Mouse (Mus musculus) hindbrain, embryonic 11.5 days (tissue): Measurements from ENCODE around the gene Dcaf17. TPM values are rescaled to one million over a fixed set of nuclear protein-coding genes. Genes with fewer than 3 reads are reported as not detected.

Experiments used
- ATAC-seq: fragments of 200-750 bp; cut with Nextera tagmentation; 2 replicates; pipeline ENCODE4 v1.8.0; 2017; ENCODE audit warnings: mild to moderate bottlenecking, moderate TSS enrichment, moderate library complexity; ENCODE audit not compliant: low FRiP score
- DNase-seq: peaks from one replicate; pipeline ENCODE4 v3.0.0-alpha.2; 2015; ENCODE audit warnings: low spot score
- H3K27ac ChIP-seq: fragments of 300-500 bp; sonication (generic); 2 replicates; pipeline ENCODE4 v1.5.1; 2014; ENCODE audit warnings: mild to moderate bottlenecking, low read depth, low read length
- H3K27me3 ChIP-seq: fragments of 300-500 bp; sonication (generic); 2 replicates; pipeline ENCODE4 v1.6.1; 2014; ENCODE audit warnings: mild to moderate bottlenecking, low read length, moderate library complexity, mixed read lengths; ENCODE audit not compliant: control insufficient read depth, insufficient read depth
- H3K36me3 ChIP-seq: fragments of 300-500 bp; sonication (generic); 2 replicates; pipeline ENCODE4 v1.6.1; 2014; ENCODE audit warnings: mild to moderate bottlenecking, low read length, moderate library complexity, mixed read lengths; ENCODE audit not compliant: control insufficient read depth, insufficient read depth
- H3K4me1 ChIP-seq: fragments of 300-500 bp; sonication (generic); replicated peaks from 2 replicates; pipeline ENCODE4 v1.6.1; 2014; ENCODE audit warnings: low read length, mixed read lengths; ENCODE audit not compliant: control insufficient read depth, insufficient read depth
- H3K4me2 ChIP-seq: fragments of 300-500 bp; sonication (generic); replicated peaks from 2 replicates; pipeline ENCODE4 v1.6.1; 2014; ENCODE audit warnings: mild to moderate bottlenecking, low read depth, low read length
- H3K4me3 ChIP-seq: fragments of 300-500 bp; sonication (generic); 2 replicates; pipeline ENCODE4 v1.5.1; 2014; ENCODE audit warnings: low read depth, low read length
- H3K9ac ChIP-seq: fragments of 300-500 bp; sonication (generic); 2 replicates; pipeline ENCODE4 v1.6.1; 2014; ENCODE audit warnings: low read depth, low read length
- H3K9me3 ChIP-seq: fragments of 300-500 bp; sonication (generic); 2 replicates; pipeline ENCODE4 v1.6.1; 2016; ENCODE audit warnings: low read length; ENCODE audit not compliant: control insufficient read depth
- WGBS: fragments of 180-500 bp; shearing (Covaris S2); extraction: QIAGEN DNeasy Blood & Tissue Kit; methylation state at CpG from one replicate; pipeline ENCODE4 v1.1.7; 2014; 5-methylcytosine and 5-hydroxymethylcytosine counted together
- polyA plus RNA-seq: library from polyadenylated mRNA; unstranded; fragments of >200 nt; fragmentation: Nextera tagmentation; extraction: Ambion mirVana; gene quantifications from 2 replicates; pipeline ENCODE4 v1.2.1, GENCODE M21; 2014

Gene Dcaf17
- polyA plus RNA-seq, 1 experiment from 2014 or later, result 42.4 TPM

- no peak for DNase-seq
Measured at GRCm38 (mm10) chr2:71025576-71026315, 29.4 kb upstream of the Dcaf17 start.

GRCm38 (mm10) chr2:71026787-71027186 is 28.3 kb upstream of the Dcaf17 start:
- H3K27ac ChIP-seq, result no peak overlapping the region
- no peak overlapping the region for H3K4me2 ChIP-seq
- H3K27me3 ChIP-seq, result no peaks in the 10 kb centered on the region
- H3K4me1 ChIP-seq, result no peaks in the 10 kb centered on the region
- no peak overlapping the region for H3K9ac ChIP-seq
- DNase-seq (peak; percentile 49), ATAC-seq (no peak)
- no peaks in the 10 kb centered on the region for H3K36me3 ChIP-seq
- H3K9me3 ChIP-seq, result no peaks in the 10 kb centered on the region
- WGBS, result 37% methylated on average over 5 of the region's 5 CpGs
- no peak overlapping the region for H3K4me3 ChIP-seq

More at GRCm38 (mm10) chr2:71025576-71026315, 29.4 kb upstream of the Dcaf17 start:
- no peak overlapping the region for H3K4me2 ChIP-seq
- no peaks in the 10 kb centered on the region for H3K4me1 ChIP-seq
- no peak overlapping the region for H3K4me3 ChIP-seq
- ATAC-seq, result no peak
- no peaks in the 10 kb centered on the region for H3K9me3 ChIP-seq
- no peak overlapping the region for H3K27ac ChIP-seq
- no peaks in the 10 kb centered on the region for H3K27me3 ChIP-seq
- no peak overlapping the region for H3K9ac ChIP-seq
- WGBS, result 63% methylated on average over 12 of the region's 12 CpGs
- H3K36me3 ChIP-seq, result no peaks in the 10 kb centered on the region

- Histone ChIP-seq H3K4me2 (no peak overlapping the region), H3K9ac (no peak overlapping the region), H3K36me3 (no peaks in the 10 kb centered on the region), H3K27ac (no peak overlapping the region), H3K27me3 (no peaks in the 10 kb centered on the region), H3K4me3 (no peak overlapping the region), H3K9me3 (no peaks in the 10 kb centered on the region), H3K4me1 (no peaks in the 10 kb centered on the region)
- DNase-seq (no peak), ATAC-seq (no peak)
- WGBS, result 97% methylated on average over 9 of the region's 9 CpGs
Measured at GRCm38 (mm10) chr2:71027631-71028030, 27.5 kb upstream of the Dcaf17 start.

GRCm38 (mm10) chr2:71030663-71031062 is 24.5 kb upstream of the Dcaf17 start:
- 75% methylated on average over 2 of the region's 2 CpGs for WGBS
- no peak overlapping the region for H3K4me2 ChIP-seq
- no peaks in the 10 kb centered on the region for H3K27me3 ChIP-seq
- no peaks in the 10 kb centered on the region for H3K9me3 ChIP-seq
- H3K4me1 ChIP-seq, result no peaks in the 10 kb centered on the region
- H3K4me3 ChIP-seq, result no peak overlapping the region
- no peak overlapping the region for H3K9ac ChIP-seq
- no peak for ATAC-seq
- no peak for DNase-seq
- no peaks in the 10 kb centered on the region for H3K36me3 ChIP-seq
- no peak overlapping the region for H3K27ac ChIP-seq

DNA sequence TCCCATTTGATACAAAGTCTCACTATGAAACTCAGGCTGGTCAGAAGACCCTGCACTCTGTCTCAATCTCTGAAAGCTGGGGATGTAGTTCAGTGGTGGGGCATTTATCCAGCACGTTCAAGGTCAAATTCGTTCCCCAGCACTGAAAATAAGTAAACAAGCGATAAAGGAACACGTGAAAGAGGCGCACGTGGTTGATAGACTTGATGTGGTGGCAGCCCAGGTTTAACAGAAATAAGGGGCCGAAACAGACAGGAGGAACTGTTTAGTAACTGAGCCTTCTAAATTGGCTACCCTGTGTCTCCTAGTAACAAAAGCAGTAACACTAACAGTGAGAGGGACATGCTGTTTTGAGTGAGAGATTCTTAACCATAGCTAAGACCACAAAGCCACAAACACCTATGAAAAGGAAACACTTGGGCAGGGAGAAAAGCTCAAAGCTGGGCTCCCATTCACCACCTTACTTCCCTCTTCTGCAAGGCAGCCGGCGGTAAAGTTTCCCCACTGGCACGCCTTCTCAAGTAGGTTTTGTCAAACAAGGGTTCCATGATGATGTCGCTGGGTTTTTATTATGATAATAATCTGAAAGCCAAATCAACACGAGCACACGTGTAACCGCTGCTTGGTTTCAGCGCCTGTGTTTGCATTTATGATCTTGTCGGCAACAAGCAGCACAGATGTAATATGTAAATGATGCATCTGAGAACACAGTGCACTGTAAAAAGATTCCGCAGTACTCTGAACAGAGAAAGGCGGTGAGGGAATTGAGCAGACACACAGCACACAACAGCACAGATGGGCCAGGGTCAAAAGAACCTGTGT is 22.9 kb upstream of the Dcaf17 start:
- Histone ChIP-seq H3K27me3 (no peaks in the 10 kb centered on the region), H3K36me3 (no peaks in the 10 kb centered on the region), H3K9me3 (no peaks in the 10 kb centered on the region), H3K4me3 (no peak overlapping the region), H3K4me1 (no peaks in the 10 kb centered on the region), H3K9ac (no peak overlapping the region), H3K4me2 (no peak overlapping the region), H3K27ac (no peak overlapping the region)
- no peak for DNase-seq
- WGBS, result 83% methylated on average over 18 of the region's 18 CpGs
- no peak for ATAC-seq

DNA sequence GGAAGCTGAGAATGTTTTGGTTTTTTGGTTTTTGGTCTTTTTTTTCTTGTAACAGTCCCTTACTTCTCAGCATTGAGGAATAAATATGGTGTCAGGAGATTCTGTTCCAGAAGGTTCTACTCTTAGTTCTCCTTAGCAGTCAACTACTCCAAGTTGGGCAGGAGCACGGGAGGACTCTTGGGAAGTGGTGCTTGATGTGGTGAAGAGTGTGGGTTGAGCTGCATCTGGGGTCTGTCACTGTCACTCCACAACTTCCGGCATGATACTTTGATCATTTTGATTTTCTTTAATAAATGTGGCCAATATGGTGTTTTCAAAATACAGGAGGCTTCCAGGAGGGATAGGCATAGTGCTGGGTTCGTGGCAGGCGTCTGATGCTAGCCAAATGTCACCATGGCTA is 22.1 kb upstream of the Dcaf17 start:
- no peak for DNase-seq
- Histone ChIP-seq H3K4me2 (no peak overlapping the region), H3K9ac (no peak overlapping the region), H3K4me1 (no peaks in the 10 kb centered on the region), H3K4me3 (no peak overlapping the region), H3K9me3 (no peaks in the 10 kb centered on the region), H3K27me3 (no peaks in the 10 kb centered on the region), H3K27ac (no peak overlapping the region), H3K36me3 (no peaks in the 10 kb centered on the region)
- WGBS, result 87% methylated on average over 4 of the region's 4 CpGs
- no peak for ATAC-seq

DNA sequence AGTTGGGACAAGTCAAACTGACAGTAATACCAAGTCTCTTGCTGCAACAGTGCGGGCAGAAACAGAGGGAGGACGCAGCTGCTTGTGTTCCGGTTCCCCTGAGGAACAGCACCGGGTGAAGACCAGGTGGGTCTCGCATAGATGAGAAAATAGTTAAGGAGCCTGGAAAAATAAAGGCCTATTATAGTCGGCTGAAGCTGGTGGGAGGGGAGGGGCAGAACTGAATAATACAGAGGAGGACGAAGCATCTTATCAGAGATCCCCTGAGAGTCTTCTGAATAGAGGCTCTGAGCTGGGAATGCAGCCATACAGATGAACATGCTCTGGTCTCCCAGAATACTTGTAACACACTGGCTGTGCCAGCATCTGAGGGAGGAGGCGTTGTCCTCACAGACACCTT is 21.1 kb upstream of the Dcaf17 start:
- WGBS, result 47% methylated on average over 8 of the region's 8 CpGs
- ATAC-seq, result peak; percentile 68

GRCm38 (mm10) chr2:71037447-71037846 is 17.7 kb upstream of the Dcaf17 start:
- no peak overlapping the region for H3K27ac ChIP-seq
- H3K9ac ChIP-seq, result no peak overlapping the region
- H3K4me3 ChIP-seq, result no peak overlapping the region
- H3K4me2 ChIP-seq, result no peak overlapping the region
- DNase-seq, result no peak
- H3K4me1 ChIP-seq, result 0 out of 2 replicates have a peak, but pooled peaks cover 2% of the 10 kb centered on the region
- H3K9me3 ChIP-seq, result no peaks in the 10 kb centered on the region
- H3K27me3 ChIP-seq, result no peaks in the 10 kb centered on the region
- H3K36me3 ChIP-seq, result no peaks in the 10 kb centered on the region
- 86% methylated on average over 6 of the region's 6 CpGs for WGBS
- no peak for ATAC-seq

More for the DNA sequence above, 21.1 kb upstream of the Dcaf17 start:
- Histone ChIP-seq H3K9ac (no peak overlapping the region), H3K27ac (no peak overlapping the region), H3K4me1 (no peaks in the 10 kb centered on the region), H3K36me3 (no peaks in the 10 kb centered on the region), H3K27me3 (no peaks in the 10 kb centered on the region), H3K9me3 (no peaks in the 10 kb centered on the region), H3K4me2 (no peak overlapping the region), H3K4me3 (no peak overlapping the region)
- DNase-seq, result no peak
